Mouse (Mus musculus) midbrain, embryonic 16.5 days (tissue): ENCODE results near the gene Pigg. TPM values are rescaled to one million over a fixed set of nuclear protein-coding genes. Genes with fewer than 3 reads are reported as not detected.

Experiments used
- ATAC-seq: fragments of 200-750 bp; cut with Nextera tagmentation; 2 replicates; pipeline ENCODE4 v1.8.0; 2017; ENCODE audit warnings: moderate TSS enrichment
- H3K27ac ChIP-seq: fragments of 300-500 bp; sonication (generic); 2 replicates; pipeline ENCODE4 v1.5.1; 2014; ENCODE audit warnings: mild to moderate bottlenecking, low read length, mixed read lengths
- H3K27me3 ChIP-seq: fragments of 300-500 bp; sonication (generic); 2 replicates; pipeline ENCODE4 v1.6.1; 2014; ENCODE audit warnings: low read depth, low read length, mixed read lengths; ENCODE audit not compliant: control insufficient read depth, insufficient read depth
- H3K36me3 ChIP-seq: fragments of 300-500 bp; sonication (generic); 2 replicates; pipeline ENCODE4 v1.6.1; 2014; ENCODE audit warnings: mild to moderate bottlenecking, low read length, moderate library complexity, mixed read lengths; ENCODE audit not compliant: control insufficient read depth, insufficient read depth
- H3K4me1 ChIP-seq: fragments of 300-500 bp; sonication (generic); 2 replicates; pipeline ENCODE4 v1.6.1; 2014; ENCODE audit warnings: mild to moderate bottlenecking, low read length, mixed read lengths; ENCODE audit not compliant: control insufficient read depth, insufficient read depth
- H3K4me2 ChIP-seq: fragments of 300-500 bp; sonication (generic); 2 replicates; pipeline ENCODE4 v1.6.1; 2014; ENCODE audit warnings: mild to moderate bottlenecking, low read length, mixed read lengths
- H3K4me3 ChIP-seq: fragments of 300-500 bp; sonication (generic); 2 replicates; pipeline ENCODE4 v1.5.1; 2014; ENCODE audit warnings: low read depth, mild to moderate bottlenecking, low read length, moderate library complexity, mixed read lengths
- H3K9ac ChIP-seq: fragments of 300-500 bp; sonication (generic); 2 replicates; pipeline ENCODE4 v1.6.1; 2014; ENCODE audit warnings: low read depth, low read length, mixed read lengths
- H3K9me3 ChIP-seq: fragments of 300-500 bp; sonication (generic); replicated peaks from 2 replicates; pipeline ENCODE4 v1.6.1; 2014; ENCODE audit warnings: mild to moderate bottlenecking, low read length, mixed read lengths; ENCODE audit not compliant: control insufficient read depth, poor library complexity, severe bottlenecking
- WGBS: fragments of 180-500 bp; shearing (Covaris S2); extraction: QIAGEN DNeasy Blood & Tissue Kit; methylation state at CpG from one replicate; pipeline ENCODE4 v1.1.7; 2014; 5-methylcytosine and 5-hydroxymethylcytosine counted together
- polyA plus RNA-seq: library from polyadenylated mRNA; unstranded; fragments of >200 nt; fragmentation: Nextera tagmentation; extraction: Ambion mirVana; gene quantifications from 2 replicates; pipeline ENCODE4 v1.2.1, GENCODE M21; 2015

Gene Pigg
- polyA plus RNA-seq, 1 experiment from 2014 or later: 5.5 TPM

DNA sequence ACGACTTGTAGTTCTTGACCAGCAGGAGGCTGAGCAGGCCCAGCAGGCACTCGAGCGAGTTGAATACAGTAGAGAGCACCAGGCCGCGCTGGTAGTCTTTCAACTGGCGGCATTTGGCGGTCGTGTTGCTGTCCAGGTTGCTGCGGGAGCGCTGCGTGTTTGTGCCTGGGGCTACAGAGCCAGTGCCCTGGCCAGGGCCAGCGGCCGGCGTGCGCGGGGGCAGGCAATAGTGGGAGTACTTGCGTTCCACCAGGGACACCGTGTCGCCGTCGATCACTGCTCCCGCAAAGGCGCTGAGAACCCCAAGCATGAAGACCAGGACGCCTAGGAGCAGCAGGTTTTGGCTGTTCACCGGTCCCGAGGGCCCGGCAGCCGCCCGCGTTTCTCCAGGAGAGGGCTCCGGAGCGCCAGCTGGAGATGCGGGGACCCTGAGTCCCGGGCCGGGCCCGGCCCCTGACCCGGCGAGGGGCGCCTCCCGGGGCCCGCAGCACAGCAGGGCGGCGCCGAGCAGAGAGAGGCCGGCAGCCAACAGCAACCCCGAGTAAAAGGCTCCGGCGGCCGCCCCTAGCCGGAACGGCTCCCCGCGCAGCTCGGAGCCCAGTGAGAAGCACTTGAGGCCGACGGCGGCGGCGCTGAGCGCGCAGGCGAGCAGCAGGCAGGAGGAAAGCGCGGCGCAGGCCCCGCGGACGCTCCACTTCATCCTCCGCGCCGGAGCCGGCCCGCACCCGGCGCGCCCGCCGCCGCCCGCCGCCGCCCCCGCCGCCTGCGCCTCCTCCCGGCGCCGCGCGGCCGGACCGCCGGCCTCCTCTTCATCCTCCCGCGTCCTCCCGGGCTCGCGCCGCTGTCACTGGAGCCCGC is 54.8 kb downstream of the Pigg start:
- ATAC-seq: peak; percentile 57
- Histone ChIP-seq H3K4me2 (peak overlapping the region; percentile 82), H3K27ac (peak overlapping the region; percentile 61; the same call in 1 of the 2 replicates), H3K4me3 (peak overlapping the region; percentile 81), H3K36me3 (no peaks in the 10 kb centered on the region), H3K4me1 (peaks cover 28% of the 10 kb centered on the region), H3K9ac (peak overlapping the region; percentile 89), H3K27me3 (peaks cover 61% of the 10 kb centered on the region), H3K9me3 (no peaks in the 10 kb centered on the region)
- WGBS: under 1% methylated on average over 62 of the region's 100 CpGs

DNA sequence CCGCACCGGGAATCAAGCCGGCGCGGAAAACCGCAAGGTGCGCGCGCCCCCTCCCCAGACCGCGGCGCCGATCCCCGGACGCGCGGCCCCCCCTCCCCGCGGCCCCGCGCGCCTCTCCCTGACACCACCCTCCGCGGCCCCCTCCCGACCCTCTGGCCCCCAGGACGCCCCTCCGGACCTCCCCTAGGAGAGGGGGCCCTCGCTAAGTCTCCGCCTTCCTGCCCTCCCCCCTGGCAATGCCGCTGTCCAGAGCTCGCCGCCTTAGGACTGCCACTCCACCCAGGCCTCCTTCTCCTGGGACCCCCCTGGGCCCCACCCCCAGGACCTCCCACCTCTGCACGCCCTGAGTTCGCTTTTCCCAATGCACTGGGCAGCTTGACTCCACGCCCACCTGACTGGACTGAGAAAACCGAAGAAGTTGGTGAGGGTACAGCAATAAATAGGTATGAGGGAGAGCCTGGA is 55.5 kb downstream of the Pigg start, which contains the start of gene Gm42517:
Gene Gm42517 (minus strand): TSS at position 52 of the 462 bp plus-strand sequence.
- Histone ChIP-seq H3K4me3 (peak within 1 kb of the TSS; percentile 81), H3K9ac (peak within 1 kb of the TSS; percentile 89), H3K27ac (peak within 1 kb of the TSS; percentile 61; the same call in 1 of the 2 replicates), H3K36me3 (no peaks in the 10 kb centered on the region), H3K27me3 (peaks cover 61% of the 10 kb centered on the region), H3K4me1 (peaks cover 28% of the 10 kb centered on the region), H3K4me2 (peak within 1 kb of the TSS; percentile 82), H3K9me3 (no peaks in the 10 kb centered on the region)
- peak; percentile 34 for ATAC-seq
- 0% methylated on average over 17 of the region's 36 CpGs for WGBS

DNA sequence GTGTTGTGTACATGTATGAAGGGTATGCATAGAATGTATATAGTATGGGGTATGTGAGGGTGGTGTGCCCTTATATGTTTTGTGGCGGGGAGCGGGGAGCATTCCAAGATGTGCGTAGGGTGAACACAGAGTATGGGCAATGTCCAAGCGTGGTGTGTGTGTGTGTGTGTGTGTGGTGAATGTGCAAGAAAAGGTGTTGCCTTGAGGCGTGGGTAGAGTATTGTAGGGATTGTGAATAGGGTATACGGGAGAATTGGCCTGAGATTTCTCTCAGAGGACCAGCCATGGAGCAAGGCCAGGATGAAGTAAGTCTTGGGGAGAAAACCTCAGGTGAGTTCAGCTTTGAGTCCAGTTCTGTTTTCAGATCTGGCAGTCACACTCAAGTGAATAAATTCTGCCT is 56.0 kb downstream of the Pigg start:
- Histone ChIP-seq H3K4me1 (peaks cover 28% of the 10 kb centered on the region), H3K27ac (no peak overlapping the region), H3K36me3 (no peaks in the 10 kb centered on the region), H3K9ac (peak overlapping the region; percentile 89), H3K27me3 (peaks cover 57% of the 10 kb centered on the region), H3K4me3 (peak overlapping the region; percentile 81), H3K4me2 (peak overlapping the region; percentile 82), H3K9me3 (no peaks in the 10 kb centered on the region)
- ATAC-seq: peak; percentile 14
- 3% methylated on average over 6 of the region's 6 CpGs for WGBS

DNA sequence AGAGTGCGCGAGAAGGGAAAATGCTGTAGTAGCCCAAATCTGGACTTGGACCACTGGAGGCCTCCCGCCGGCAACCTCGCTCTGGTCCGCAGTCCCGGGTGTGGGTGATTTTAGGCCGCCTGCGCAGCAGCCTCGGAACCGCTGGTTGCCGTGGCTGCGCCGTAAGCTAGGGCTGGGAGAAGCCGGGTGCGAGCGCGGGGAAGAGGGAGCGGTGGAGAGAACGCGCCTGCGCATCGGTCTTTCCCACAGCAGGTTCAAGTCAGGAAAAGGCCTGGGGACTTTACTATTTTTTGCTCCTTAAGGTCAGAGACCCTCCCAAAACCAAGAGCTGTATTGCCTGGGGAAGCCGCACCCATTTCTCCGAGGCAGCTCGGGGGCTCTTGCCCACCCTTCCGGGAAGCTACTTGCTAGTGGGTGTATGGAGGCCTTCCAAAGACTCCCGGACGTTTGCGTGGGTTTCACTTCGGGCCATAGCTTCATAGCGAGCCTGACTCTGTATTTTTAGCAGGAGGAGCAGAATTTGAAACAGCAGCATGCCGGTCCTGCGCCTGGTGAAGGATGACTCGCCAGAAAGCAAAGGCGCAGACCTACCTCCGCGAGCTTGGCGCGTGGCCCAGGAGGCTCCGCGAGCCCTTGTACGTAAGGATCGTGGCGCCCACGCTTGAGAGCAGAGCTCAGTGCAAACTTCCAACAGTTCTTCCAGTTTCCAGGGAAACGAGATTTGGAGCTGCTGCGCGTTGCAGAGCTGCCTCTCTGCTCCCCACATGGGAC is 56.6 kb downstream of the Pigg start:
- Histone ChIP-seq H3K4me2 (peak overlapping the region; percentile 82), H3K27me3 (peaks cover 52% of the 10 kb centered on the region), H3K9ac (peak overlapping the region; percentile 89), H3K9me3 (no peaks in the 10 kb centered on the region), H3K4me3 (peak overlapping the region; percentile 81), H3K36me3 (no peaks in the 10 kb centered on the region), H3K4me1 (peaks cover 28% of the 10 kb centered on the region), H3K27ac (no peak overlapping the region)
- peak; percentile 61 for ATAC-seq
- under 1% methylated on average over 49 of the region's 49 CpGs for WGBS

DNA sequence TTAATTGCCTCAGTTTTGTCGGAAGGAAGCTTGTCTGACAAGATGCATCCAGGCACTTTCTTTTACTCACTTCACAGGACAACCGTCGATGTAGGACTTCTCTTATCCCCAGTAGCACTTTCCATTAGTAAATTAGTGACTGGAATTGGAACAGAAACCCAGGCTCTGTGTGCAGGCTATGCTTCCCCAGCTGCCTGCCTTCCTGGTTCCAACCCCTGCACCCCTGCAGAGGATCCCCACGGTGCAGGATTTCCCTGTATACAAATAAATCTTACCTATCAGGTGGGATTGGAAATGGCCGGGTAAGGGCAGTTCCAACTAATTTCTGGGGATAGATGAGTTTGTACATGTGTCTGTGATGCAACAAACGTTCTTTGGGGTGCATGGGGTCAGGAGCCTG is 57.6 kb downstream of the Pigg start:
- Histone ChIP-seq H3K9ac (no peak overlapping the region), H3K36me3 (no peaks in the 10 kb centered on the region), H3K9me3 (no peaks in the 10 kb centered on the region), H3K4me2 (no peak overlapping the region; the same call in 1 of the 2 replicates), H3K27ac (no peak overlapping the region), H3K4me1 (peaks cover 28% of the 10 kb centered on the region), H3K27me3 (peaks cover 44% of the 10 kb centered on the region), H3K4me3 (no peak overlapping the region)
- no peak for ATAC-seq
- WGBS: 3% methylated on average over 6 of the region's 6 CpGs

DNA sequence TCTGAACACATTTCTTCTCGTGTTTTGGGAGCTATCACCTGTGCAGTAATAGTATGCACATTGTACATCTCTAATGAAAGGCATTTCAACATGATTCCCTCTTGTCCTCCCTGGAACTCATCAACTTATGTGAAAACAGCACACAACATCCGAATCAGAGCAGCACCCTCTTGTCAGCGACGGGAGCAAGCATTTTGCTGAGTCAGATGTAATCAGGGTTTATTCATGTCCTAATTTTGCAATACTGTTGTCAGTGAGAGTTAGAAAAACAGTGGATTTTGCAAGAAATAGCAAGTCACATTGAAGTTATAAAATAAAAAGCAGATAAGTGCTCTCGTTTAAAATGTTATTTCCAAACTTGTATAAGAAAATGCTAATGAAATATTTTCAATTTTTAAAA is 61.7 kb downstream of the Pigg start:
- peaks cover 5% of the 10 kb centered on the region; the same call in 1 of the 2 replicates for H3K4me1 ChIP-seq
- no peak overlapping the region for H3K27ac ChIP-seq
- H3K36me3 ChIP-seq: no peaks in the 10 kb centered on the region
- peaks cover 23% of the 10 kb centered on the region for H3K27me3 ChIP-seq
- H3K4me3 ChIP-seq: no peak overlapping the region
- no peaks in the 10 kb centered on the region for H3K9me3 ChIP-seq
- 73% methylated on average over 5 of the region's 5 CpGs for WGBS
- H3K4me2 ChIP-seq: no peak overlapping the region
- no peak for ATAC-seq
- no peak overlapping the region for H3K9ac ChIP-seq

DNA sequence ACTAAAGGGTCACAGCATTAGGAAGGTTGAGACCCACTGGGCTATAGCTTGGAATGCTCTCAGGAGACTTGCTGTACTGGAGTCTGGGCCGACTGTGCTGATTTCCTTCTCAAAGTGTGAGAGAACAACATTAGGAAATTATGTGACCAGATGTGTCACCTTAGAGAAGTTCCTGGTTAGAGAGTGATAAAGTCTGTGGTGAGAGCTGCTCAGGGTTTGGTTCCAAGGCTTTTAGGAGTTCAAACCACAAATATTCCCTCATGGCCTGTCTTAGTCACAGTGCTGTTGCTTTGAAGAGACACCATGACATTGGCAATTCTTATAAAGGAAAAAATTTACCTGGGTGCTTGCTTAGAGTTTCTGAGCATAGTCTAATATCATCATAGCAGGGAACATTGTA is 63.6 kb downstream of the Pigg start:
- WGBS: 77% methylated on average over 1 of the region's 1 CpGs
- no peak overlapping the region for H3K4me3 ChIP-seq
- ATAC-seq: no peak

DNA sequence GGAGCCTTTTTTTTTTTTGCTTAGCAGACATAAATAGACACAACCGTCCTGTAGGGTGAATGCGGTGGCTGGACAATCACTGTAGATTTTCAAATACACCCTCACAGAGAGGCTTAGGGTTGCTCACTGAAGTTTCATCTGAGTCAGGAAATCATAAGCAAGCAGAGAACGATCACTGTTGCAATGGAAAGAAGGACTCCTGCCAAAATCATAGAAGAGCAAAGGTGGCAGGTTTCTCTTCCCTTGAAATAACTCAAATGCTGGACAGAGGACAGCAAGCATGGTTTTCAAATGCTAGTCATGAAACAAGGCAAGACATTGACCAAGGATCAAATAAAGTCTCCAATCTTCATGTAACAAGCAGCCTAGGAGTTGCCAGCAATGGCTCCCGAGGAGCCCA is 65.9 kb downstream of the Pigg start:
- Histone ChIP-seq H3K9ac (no peak overlapping the region), H3K27me3 (no peaks in the 10 kb centered on the region), H3K4me3 (no peak overlapping the region), H3K27ac (no peak overlapping the region), H3K9me3 (0 out of 2 replicates have a peak, but pooled peaks cover 2% of the 10 kb centered on the region), H3K36me3 (no peaks in the 10 kb centered on the region), H3K4me1 (no peaks in the 10 kb centered on the region), H3K4me2 (no peak overlapping the region)
- WGBS: 85% methylated on average over 4 of the region's 4 CpGs
- no peak for ATAC-seq

More for the DNA sequence above, 63.6 kb downstream of the Pigg start:
- Histone ChIP-seq H3K4me2 (no peak overlapping the region), H3K27ac (no peak overlapping the region), H3K9ac (no peak overlapping the region), H3K9me3 (no peaks in the 10 kb centered on the region), H3K27me3 (peaks cover 10% of the 10 kb centered on the region), H3K36me3 (no peaks in the 10 kb centered on the region), H3K4me1 (no peaks in the 10 kb centered on the region)
